Mouse (Mus musculus) limb, embryonic 14.5 days (tissue): ENCODE measurements around the gene Gm36864. TPM values are rescaled to one million over a fixed set of nuclear protein-coding genes. Genes with fewer than 3 reads are reported as not detected.

Source experiments
- ATAC-seq: fragments of 200-750 bp; cut with Nextera tagmentation; 2 replicates; pipeline ENCODE4 v1.8.0; 2017; ENCODE audit warnings: low read depth, moderate number of reproducible peaks, moderate TSS enrichment; ENCODE audit not compliant: low FRiP score
- DNase-seq: peaks from one replicate; pipeline ENCODE4 v3.0.0-alpha.2; 2015; ENCODE audit warnings: low spot score
- H3K27ac ChIP-seq: fragments of 300-500 bp; sonication (generic); replicated peaks from 2 replicates; pipeline ENCODE4 v1.5.1; 2014; ENCODE audit warnings: low read depth, mild to moderate bottlenecking, low read length, moderate library complexity, mixed read lengths
- H3K27me3 ChIP-seq: fragments of 300-500 bp; sonication (generic); 2 replicates; pipeline ENCODE4 v1.6.1; 2014; ENCODE audit warnings: low read length, mixed read lengths; ENCODE audit not compliant: control insufficient read depth, insufficient read depth
- H3K36me3 ChIP-seq: fragments of 300-500 bp; sonication (generic); 2 replicates; pipeline ENCODE4 v1.6.1; 2014; ENCODE audit warnings: mild to moderate bottlenecking, low read length, moderate library complexity, mixed read lengths; ENCODE audit not compliant: control insufficient read depth, insufficient read depth
- H3K4me1 ChIP-seq: fragments of 300-500 bp; sonication (generic); 2 replicates; pipeline ENCODE4 v1.6.1; 2014; ENCODE audit warnings: antibody characterized with exemption, low read length, mixed read lengths; ENCODE audit not compliant: control insufficient read depth, insufficient read depth
- H3K4me2 ChIP-seq: fragments of 300-500 bp; sonication (generic); replicated peaks from 2 replicates; pipeline ENCODE4 v1.6.1; 2014; ENCODE audit warnings: low read depth, mild to moderate bottlenecking, low read length, moderate library complexity; ENCODE audit not compliant: severe bottlenecking
- H3K4me3 ChIP-seq: fragments of 300-500 bp; sonication (generic); replicated peaks from 2 replicates; pipeline ENCODE4 v1.5.1; 2014; ENCODE audit warnings: low read length
- H3K9ac ChIP-seq: fragments of 300-500 bp; sonication (generic); 2 replicates; pipeline ENCODE4 v1.6.1; 2014; ENCODE audit warnings: mild to moderate bottlenecking, low read depth, low read length, moderate library complexity; ENCODE audit not compliant: severe bottlenecking
- H3K9me3 ChIP-seq: fragments of 300-500 bp; sonication (generic); 2 replicates; pipeline ENCODE4 v1.6.1; 2016; ENCODE audit warnings: low read length; ENCODE audit not compliant: control insufficient read depth
- POLR2A ChIP-seq: fragments of 200-500 bp; IDR thresholded peaks from 2 replicates; pipeline ENCODE4 v1.8.0; 2012; ENCODE audit warnings: inconsistent platforms, mild to moderate bottlenecking, moderate library complexity, borderline replicate concordance; ENCODE audit not compliant: insufficient read depth, insufficient read length; ENCODE audit errors: extremely low read depth
- WGBS: fragments of 180-500 bp; shearing (Covaris S2); extraction: QIAGEN DNeasy Blood & Tissue Kit; methylation state at CpG from one replicate; pipeline ENCODE4 v1.1.7; 2014; 5-methylcytosine and 5-hydroxymethylcytosine counted together
- polyA plus RNA-seq, 2 experiments: library from polyadenylated mRNA; depleted of rRNA in 1 of 2; stranded (reverse) in 1 of 2; unstranded in 1 of 2; fragments of >200 nt; fragmentation: Nextera tagmentation in 1 of 2; extraction: Ambion mirVana in 1 of 2; gene quantifications; 2 replicates each; pipeline versions ENCODE4 v1.2.1 to v1.2.3; 2012 to 2014

The Gm36864 gene
- polyA plus RNA-seq, 2 experiments = not detected

- WGBS = 45% methylated on average over 1 of the region's 1 CpGs
- H3K27me3 ChIP-seq = no peaks in the 10 kb centered on the region
- H3K4me1 ChIP-seq = peaks cover 6% of the 10 kb centered on the region; the same call in 1 of the 2 replicates
- H3K27ac ChIP-seq = no peak overlapping the region
- no peak overlapping the region for H3K4me3 ChIP-seq
- no peaks in the 10 kb centered on the region for H3K36me3 ChIP-seq
- H3K4me2 ChIP-seq = no peak overlapping the region
- ATAC-seq (no peak), DNase-seq (no peak)
- no peak overlapping the region for H3K9ac ChIP-seq
- no peak for TF ChIP-seq POLR2A
- H3K9me3 ChIP-seq = no peaks in the 10 kb centered on the region
Observed at GRCm38 (mm10) chr7:44240712-44241111, 4.7 kb downstream of the Gm36864 start.

- DNase-seq (no peak), ATAC-seq (no peak)
- no peaks in the 10 kb centered on the region for H3K27me3 ChIP-seq
- peaks cover 6% of the 10 kb centered on the region; the same call in 1 of the 2 replicates for H3K4me1 ChIP-seq
- no peak overlapping the region for H3K9ac ChIP-seq
- no peak overlapping the region for H3K4me3 ChIP-seq
- H3K4me2 ChIP-seq = no peak overlapping the region
- H3K9me3 ChIP-seq = no peaks in the 10 kb centered on the region
- H3K27ac ChIP-seq = no peak overlapping the region
- no peak for TF ChIP-seq POLR2A
- H3K36me3 ChIP-seq = no peaks in the 10 kb centered on the region
- WGBS = 49% methylated on average over 2 of the region's 2 CpGs
Observed at GRCm38 (mm10) chr7:44241163-44241562, 5.2 kb downstream of the Gm36864 start.

GRCm38 (mm10) chr7:44244080-44244479, 8.1 kb downstream of the Gm36864 start:
- no peak overlapping the region for H3K9ac ChIP-seq
- TF ChIP-seq POLR2A = no peak
- no peak overlapping the region for H3K4me3 ChIP-seq
- no peak overlapping the region for H3K4me2 ChIP-seq
- 70% methylated on average over 1 of the region's 1 CpGs for WGBS
- no peaks in the 10 kb centered on the region for H3K27me3 ChIP-seq
- no peaks in the 10 kb centered on the region for H3K9me3 ChIP-seq
- peaks cover 12% of the 10 kb centered on the region for H3K36me3 ChIP-seq
- DNase-seq = no peak
- peaks cover 11% of the 10 kb centered on the region; the same call in 1 of the 2 replicates for H3K4me1 ChIP-seq
- no peak overlapping the region for H3K27ac ChIP-seq
- no peak for ATAC-seq

GRCm38 (mm10) chr7:44246055-44246983, 10.3 kb downstream of the Gm36864 start, which contains the start of the genes 1700028J19Rik and 2410002F23Rik:
1700028J19Rik (minus strand) TSS chr7:44246695.
2410002F23Rik (plus strand) TSS chr7:44246722.
- Histone ChIP-seq H3K36me3 (peaks cover 34% of the 10 kb centered on the region), H3K9me3 (no peaks in the 10 kb centered on the region), H3K27ac (peak within 1 kb of the TSS; percentile 96), H3K4me3 (peak within 1 kb of the TSS; percentile 83), H3K4me1 (peaks cover 11% of the 10 kb centered on the region; the same call in 1 of the 2 replicates), H3K9ac (peak within 1 kb of the TSS; percentile 91), H3K4me2 (peak within 1 kb of the TSS; percentile 73), H3K27me3 (no peaks in the 10 kb centered on the region)
- TF ChIP-seq POLR2A = peak; percentile 99
- ATAC-seq (peak; percentile 93), DNase-seq (peak; percentile 95)
- WGBS = 3% methylated on average over 61 of the region's 62 CpGs

GRCm38 (mm10) chr7:44246984-44247470, 11.1 kb downstream of the Gm36864 start:
- H3K9me3 ChIP-seq = no peaks in the 10 kb centered on the region
- no peak for TF ChIP-seq POLR2A
- H3K27me3 ChIP-seq = no peaks in the 10 kb centered on the region
- H3K9ac ChIP-seq = peak overlapping the region; percentile 91
- DNase-seq (peak; percentile 28), ATAC-seq (peak; percentile 48)
- peak overlapping the region; percentile 96 for H3K27ac ChIP-seq
- peak overlapping the region; percentile 73 for H3K4me2 ChIP-seq
- peaks cover 37% of the 10 kb centered on the region for H3K36me3 ChIP-seq
- 0% methylated on average over 22 of the region's 23 CpGs for WGBS
- peak overlapping the region; percentile 83 for H3K4me3 ChIP-seq
- peaks cover 11% of the 10 kb centered on the region; the same call in 1 of the 2 replicates for H3K4me1 ChIP-seq
